Mouse (Mus musculus) embryo, embryonic 10.5 days (tissue): ENCODE data around the gene Atad1.
"Not testable (repeated sequence)": the region's sequence is repeated elsewhere in the genome, so short reads cannot be mapped to it uniquely, and the experiment has no call there.

Experiments used
- DNase-seq: peaks from one replicate; pipeline ENCODE4 v3.0.0-alpha.2; 2015; ENCODE audit warnings: low spot score

Gene Atad1

GRCm38 (mm10) chr19:32740641-32741345 is 1.2 kb upstream of the Atad1 start:
- DNase-seq: no peak

GRCm38 (mm10) chr19:32737844-32738243 is 1.7 kb downstream of the Atad1 start:
- no peak for DNase-seq

- no peak for DNase-seq
Observed at GRCm38 (mm10) chr19:32732922-32733321, 6.7 kb downstream of the Atad1 start.

GRCm38 (mm10) chr19:32729785-32730184 is 9.8 kb downstream of the Atad1 start:
- DNase-seq: no peak

DNA sequence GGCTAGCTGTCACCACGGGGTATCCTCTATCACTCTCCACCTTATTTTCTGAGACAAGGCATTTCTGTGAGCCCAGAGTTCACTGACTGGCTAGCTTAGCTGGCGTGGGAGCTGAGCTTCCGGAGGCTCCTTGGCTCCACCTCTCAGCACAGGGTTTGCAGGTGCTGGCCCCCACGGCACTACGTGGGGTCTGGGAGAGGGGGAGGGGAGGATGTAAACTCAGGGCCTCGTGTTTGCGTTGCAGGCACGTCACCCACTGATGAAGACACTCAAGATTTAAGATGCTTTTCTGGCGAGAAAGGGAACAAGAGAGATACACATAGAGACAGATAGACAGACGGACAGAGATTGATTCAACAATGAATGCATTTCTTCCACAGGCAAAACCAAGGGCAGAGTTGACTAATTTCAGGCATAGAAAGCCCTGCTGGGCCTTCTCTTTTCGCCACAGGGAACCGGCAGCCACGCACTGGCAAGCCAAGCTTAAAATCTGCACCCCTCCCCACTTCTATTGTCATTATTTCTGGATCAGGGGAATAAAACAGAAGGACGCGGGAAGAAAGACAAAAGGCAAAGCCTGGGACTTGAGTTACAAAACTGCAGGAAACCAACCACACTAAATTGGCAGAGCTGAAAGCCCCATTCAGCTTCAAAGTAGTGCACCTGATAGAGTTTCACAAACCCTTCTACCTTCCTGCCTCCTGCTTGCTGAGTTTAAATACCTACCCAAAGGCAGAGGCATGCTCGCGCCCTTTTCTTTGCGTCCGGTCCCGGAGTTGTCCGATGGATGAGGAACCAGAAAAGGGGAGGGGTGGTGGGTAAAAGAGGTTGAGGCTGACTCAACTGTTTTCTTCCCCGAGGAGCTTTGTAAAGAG is 12.9 kb downstream of the Atad1 start:
- peak; percentile 68 for DNase-seq

DNA sequence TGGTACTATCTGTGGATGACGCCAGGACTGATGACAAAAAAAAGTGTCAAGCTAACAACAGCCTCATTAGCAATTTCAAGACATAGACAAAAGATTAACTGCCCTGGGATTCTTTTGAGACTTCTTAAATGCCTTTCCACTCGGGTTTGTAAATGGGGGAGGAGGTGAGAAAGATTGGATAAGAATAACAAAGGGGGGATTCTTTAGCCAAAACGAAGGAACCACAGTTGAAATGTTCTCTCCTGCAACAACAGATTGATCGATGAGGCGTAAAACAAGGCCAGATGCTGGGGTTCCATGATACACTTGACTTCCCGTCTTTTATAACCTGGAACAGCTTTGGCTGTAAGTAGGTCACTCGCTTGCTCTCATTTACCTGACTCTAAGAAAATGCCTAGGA is 15.8 kb downstream of the Atad1 start:
- DNase-seq: peak; percentile 65

DNA sequence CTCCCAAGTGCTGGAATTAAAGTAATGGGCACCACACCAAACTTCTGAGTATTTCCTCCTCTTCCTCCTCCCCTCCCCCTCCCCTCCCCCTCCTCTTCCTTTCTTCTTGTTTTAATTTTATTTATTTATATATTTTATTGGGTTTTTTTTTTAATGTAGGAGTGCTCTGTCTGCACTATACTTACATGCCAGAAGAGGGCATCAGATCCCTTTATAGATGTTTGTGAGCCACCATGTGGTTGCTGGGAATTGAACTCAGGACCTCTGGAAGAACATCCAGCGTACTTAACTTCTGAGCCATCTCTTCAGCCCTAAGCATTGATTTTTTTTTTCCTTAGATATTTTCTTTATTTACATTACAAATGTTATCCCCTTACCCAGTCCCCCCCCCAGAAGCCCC is 19.3 kb downstream of the Atad1 start:
- DNase-seq: no peak

DNA sequence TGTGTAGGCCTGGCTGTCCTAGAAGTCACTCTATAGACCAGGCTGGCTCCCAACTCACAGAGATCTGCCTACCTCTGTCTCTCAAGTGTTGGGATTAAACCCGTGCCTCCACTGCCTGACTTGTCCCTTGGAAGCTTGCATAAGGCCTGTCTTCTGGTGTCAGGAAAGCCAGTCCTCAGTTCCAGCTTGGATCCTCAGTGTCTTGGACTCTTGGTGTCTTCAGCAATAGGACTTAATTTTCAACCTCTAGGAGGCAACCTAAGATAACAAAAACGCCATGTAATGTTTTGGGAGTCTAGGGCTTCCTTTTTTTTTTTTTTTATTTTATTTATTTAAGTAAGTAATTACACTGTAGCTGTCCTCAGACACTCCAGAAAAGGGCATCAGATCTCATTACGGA is 22.0 kb downstream of the Atad1 start:
- DNase-seq: no peak

DNA sequence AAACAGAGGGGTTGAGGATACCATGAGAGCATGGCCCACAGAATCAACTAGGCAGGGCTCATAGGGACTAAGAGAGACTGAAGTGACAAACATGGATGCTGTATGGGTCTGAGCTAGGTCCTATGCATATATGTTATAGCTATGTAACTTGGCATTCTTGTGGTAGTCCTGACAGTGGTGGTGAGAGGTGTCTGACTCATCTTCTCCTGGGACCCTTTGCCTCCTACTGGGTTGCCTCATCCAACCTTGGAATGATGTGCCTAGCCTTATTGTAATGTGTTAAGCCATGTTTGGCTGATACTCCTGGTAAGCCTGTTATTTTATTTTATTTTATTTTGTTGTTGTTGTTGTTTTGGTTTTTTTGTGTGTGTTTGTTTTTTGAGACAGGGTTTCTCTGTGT is 23.9 kb downstream of the Atad1 start:
- DNase-seq: no peak

DNA sequence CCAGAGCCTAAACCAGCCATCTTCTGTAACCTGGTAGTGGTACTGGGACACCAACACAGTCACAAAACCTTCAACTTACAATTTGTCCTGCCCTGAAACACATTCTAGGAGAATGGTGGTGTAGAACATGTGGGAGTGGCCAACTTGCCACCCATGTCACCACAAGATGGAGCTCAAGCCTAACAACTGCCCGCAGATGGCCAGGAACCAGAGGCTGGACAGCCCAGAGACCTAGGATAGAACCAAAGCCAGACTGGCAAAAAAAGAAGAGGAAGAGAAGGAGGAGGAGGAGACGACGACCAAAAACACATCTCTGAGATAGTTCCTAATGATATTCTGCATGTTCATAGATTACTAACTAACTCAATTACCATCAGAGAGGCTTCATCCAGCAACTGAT is 24.4 kb downstream of the Atad1 start:
- DNase-seq: peak; percentile 86

- no peak for DNase-seq
Observed at GRCm38 (mm10) chr19:32713471-32713870, 26.1 kb downstream of the Atad1 start.

GRCm38 (mm10) chr19:32712588-32713042 is 27.0 kb downstream of the Atad1 start:
- peak; percentile 88 for DNase-seq

DNA sequence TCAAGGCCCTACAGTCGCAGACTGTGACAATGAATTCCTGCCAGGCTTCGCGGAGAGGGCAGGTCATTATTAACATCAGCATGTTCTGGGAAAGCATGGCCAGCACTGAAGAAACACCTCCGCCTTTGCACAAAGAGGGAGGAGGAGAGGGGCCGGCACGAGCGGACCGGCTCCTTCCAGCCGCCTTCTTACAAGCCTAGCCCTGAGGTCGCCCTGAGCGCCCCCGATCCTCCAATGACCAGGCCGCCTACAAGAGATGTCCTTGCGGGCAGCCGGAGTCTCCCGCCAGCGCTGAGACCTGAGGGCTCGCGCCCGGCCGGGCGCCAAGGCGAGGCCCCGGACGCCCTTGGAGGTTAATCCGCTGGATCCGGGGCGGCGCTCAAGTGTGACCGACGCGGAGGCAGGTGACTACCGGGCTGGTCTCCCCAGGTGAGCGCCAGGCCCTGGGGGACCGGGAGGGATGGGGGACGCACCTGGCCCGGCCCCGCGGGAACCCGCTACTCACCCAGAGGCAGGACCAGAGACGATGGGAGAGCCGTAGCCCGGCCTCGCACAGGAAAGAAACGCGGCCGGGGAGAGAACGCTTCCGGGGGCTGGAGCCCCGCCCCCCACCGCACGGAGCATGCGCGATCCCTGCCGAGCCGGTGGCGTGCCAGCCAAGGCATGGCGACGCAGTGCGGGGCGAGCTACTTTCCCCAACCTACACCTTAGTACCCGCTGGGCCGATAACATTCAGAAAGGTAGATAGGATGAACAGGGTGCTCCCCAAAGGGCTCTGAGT is 27.6 kb downstream of the Atad1 start:
- DNase-seq: peak; percentile 93

DNA sequence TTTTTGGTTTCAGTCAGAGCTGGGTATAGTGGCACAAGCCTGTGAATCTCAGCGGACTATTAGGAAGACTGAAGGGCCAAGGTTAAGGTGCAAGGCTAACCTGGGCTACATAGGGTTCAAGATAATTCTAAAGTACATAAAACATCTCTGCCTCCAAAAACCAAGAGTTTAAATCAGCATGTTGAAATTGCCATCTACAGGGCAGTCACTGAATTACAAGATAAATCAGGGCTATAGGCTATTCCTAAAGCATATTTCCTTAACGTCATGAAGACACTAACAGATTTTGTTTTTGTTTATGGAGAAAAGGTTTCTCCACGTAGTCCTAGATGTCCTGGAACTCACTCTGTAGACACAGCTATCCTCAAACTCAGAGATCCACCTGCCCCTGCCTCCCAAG is 29.3 kb downstream of the Atad1 start:
- DNase-seq: peak; percentile 54

GRCm38 (mm10) chr19:32708996-32709395 is 30.6 kb downstream of the Atad1 start:
- DNase-seq: no peak

DNA sequence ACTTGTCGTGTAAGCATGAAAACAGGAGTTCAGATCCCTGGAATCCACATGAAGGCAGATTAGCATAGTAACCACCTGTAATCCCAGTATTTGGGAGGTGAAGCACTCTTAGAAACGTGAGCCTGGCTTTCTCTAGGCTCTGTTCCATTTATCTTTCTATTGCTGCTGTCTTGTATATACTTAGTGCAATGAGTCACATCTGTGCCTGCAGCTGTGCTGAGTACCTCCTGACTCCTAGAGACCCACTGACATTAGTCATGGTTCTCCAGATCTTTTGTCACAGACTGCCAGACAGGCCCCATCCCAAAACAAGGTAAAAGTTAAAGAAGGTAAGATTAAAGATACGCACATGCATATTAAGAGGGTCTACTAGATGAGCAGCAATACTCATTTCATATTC is 37.4 kb downstream of the Atad1 start:
- DNase-seq: no peak

DNA sequence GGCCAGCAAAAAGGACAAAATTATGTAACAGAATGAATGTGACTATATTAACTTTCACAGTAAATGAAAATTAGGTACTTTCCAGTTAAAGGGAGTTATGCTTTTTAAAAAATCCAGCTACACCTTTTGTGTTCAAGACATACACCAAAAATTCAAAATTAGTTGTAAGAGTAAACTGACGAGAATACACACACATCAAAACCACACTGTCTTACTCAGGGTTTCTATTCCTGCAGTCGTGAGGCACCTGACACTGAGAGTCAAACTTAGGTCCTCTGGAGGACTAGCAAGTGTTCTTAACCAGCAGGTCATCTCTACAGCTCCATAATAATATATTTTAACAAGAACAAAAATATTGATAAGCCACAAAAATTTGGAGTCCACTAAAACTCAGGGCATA is 42.9 kb downstream of the Atad1 start:
- DNase-seq: no peak

DNA sequence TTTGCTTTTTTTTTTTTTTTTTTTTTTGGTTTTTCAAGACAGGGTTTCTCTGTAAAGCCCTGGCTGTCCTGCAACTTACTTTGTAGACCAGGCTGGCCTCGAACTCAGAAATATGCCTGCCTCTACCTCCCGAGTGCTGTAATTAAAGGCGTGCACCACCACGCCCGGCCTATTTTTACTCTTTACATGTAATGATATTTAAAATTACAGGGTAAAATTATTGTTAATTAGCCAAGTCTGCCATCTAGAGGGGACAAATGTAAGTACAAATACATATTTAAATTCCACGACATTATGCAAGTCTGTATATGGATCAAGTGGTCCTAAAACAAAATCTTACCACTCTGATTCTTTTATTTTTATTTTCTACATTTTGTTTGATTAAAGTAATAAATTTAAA is 49.9 kb downstream of the Atad1 start:
- peak; percentile 36 for DNase-seq

GRCm38 (mm10) chr19:32688227-32688626 is 51.4 kb downstream of the Atad1 start:
- DNase-seq: not testable (repeated sequence)

- no peak for DNase-seq
Observed at GRCm38 (mm10) chr19:32687721-32688120, 51.9 kb downstream of the Atad1 start.

- DNase-seq: no peak
Observed at GRCm38 (mm10) chr19:32683081-32683480, 56.5 kb downstream of the Atad1 start.

GRCm38 (mm10) chr19:32680894-32681293 is 58.7 kb downstream of the Atad1 start:
- no peak for DNase-seq

DNA sequence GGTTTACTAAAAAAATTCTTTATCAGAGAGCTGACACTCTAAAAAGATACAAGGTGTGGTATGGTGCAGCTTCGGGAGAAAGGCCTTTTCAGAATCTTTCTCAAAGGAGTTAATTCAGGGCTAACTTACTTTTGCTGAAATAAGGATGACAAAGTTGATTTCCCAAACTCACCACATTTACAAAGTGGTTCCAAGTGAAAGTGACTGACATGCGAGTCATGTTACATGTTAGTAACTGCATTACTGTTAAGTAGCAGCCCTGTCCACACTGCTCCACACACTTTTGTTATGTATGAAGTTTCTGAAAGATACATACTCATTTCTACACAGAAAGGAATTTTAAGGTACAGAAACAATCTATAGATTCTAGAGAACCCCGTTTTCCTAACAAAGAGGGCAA is 63.8 kb downstream of the Atad1 start:
- no peak for DNase-seq
